Mouse (Mus musculus) forebrain, postnatal 0 days (tissue): ENCODE measurements at regions not wholly inside any gene's neighbourhood (a gene's known extent, or its start where the extent isn't known, plus 50 kb on each side); places are given as distances from the start of the nearest gene placed in this dataset.

Experiments used
- ATAC-seq: fragments of 200-750 bp; cut with Nextera tagmentation; 2 replicates; pipeline ENCODE4 v1.8.0; 2017; ENCODE audit warnings: mild to moderate bottlenecking, moderate library complexity
- DNase-seq: peaks from one replicate; pipeline ENCODE4 v3.0.0-alpha.2; 2015
- H3K27ac ChIP-seq: fragments of 300-500 bp; sonication (generic); 2 replicates; pipeline ENCODE4 v1.5.1; 2014; ENCODE audit warnings: low read depth, mild to moderate bottlenecking, antibody characterized with exemption, low read length, moderate library complexity, mixed read lengths
- H3K27me3 ChIP-seq: fragments of 300-500 bp; sonication (generic); 2 replicates; pipeline ENCODE4 v1.6.1; 2014; ENCODE audit warnings: mild to moderate bottlenecking, low read length, mixed read lengths; ENCODE audit not compliant: insufficient read depth
- H3K36me3 ChIP-seq: fragments of 300-500 bp; sonication (generic); 2 replicates; pipeline ENCODE4 v1.6.1; 2014; ENCODE audit warnings: mild to moderate bottlenecking, moderate library complexity; ENCODE audit not compliant: insufficient read depth
- H3K4me1 ChIP-seq: fragments of 300-500 bp; sonication (generic); 2 replicates; pipeline ENCODE4 v1.6.1; 2014; ENCODE audit warnings: antibody characterized with exemption; ENCODE audit not compliant: insufficient read depth
- H3K4me2 ChIP-seq: fragments of 300-500 bp; sonication (generic); 2 replicates; pipeline ENCODE4 v1.6.1; 2014; ENCODE audit warnings: low read depth, mild to moderate bottlenecking, moderate library complexity
- H3K4me3 ChIP-seq: fragments of 300-500 bp; sonication (generic); 2 replicates; pipeline ENCODE4 v1.5.1; 2014; ENCODE audit warnings: low read depth, low read length, mixed read lengths
- H3K9ac ChIP-seq: fragments of 300-500 bp; sonication (generic); 2 replicates; pipeline ENCODE4 v1.6.1; 2014; ENCODE audit warnings: mild to moderate bottlenecking
- H3K9me3 ChIP-seq: fragments of 300-500 bp; sonication (generic); 2 replicates; pipeline ENCODE4 v1.6.1; 2016; ENCODE audit warnings: low read length
- CTCF ChIP-seq: sonication (generic); IDR thresholded peaks from 2 replicates; pipeline ENCODE4 v1.5.1; 2016; ENCODE audit warnings: antibody characterized with exemption, control low read depth, low read depth
- WGBS: fragments of 180-500 bp; shearing (Covaris S2); extraction: QIAGEN DNeasy Blood & Tissue Kit; methylation state at CpG from one replicate; pipeline ENCODE4 v1.1.7; 2014; 5-methylcytosine and 5-hydroxymethylcytosine counted together

DNA sequence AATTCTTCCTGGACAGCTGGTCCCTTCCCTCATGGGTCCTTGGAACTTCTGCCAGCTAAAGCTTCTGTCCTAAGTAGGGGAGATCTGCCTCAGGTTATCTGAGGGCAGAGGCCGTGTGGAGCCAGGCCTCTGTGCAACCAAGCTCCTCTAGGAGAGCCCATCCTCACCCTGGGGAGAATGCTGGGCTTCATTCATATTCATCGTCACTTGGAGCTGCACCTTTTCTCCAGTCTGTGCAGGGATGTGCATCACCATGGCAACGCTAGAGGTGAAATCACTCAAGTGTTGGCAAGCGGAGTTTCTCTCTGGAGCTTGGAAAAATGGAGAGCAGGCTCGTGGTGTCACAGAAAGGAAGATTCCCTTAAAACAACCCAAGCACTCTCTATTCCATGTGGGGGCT is 155.5 kb upstream of the Ppp2r3a start:
- Histone ChIP-seq H3K27ac (peak overlapping the region; percentile 69), H3K4me2 (no peak overlapping the region), H3K27me3 (no peaks in the 10 kb centered on the region), H3K9ac (no peak overlapping the region), H3K9me3 (no peaks in the 10 kb centered on the region), H3K36me3 (no peaks in the 10 kb centered on the region), H3K4me3 (no peak overlapping the region), H3K4me1 (peaks cover 23% of the 10 kb centered on the region)
- ATAC-seq (peak; percentile 91), DNase-seq (peak; percentile 86)
- no peak for TF ChIP-seq CTCF
- 15% methylated on average over 5 of the region's 5 CpGs for WGBS

DNA sequence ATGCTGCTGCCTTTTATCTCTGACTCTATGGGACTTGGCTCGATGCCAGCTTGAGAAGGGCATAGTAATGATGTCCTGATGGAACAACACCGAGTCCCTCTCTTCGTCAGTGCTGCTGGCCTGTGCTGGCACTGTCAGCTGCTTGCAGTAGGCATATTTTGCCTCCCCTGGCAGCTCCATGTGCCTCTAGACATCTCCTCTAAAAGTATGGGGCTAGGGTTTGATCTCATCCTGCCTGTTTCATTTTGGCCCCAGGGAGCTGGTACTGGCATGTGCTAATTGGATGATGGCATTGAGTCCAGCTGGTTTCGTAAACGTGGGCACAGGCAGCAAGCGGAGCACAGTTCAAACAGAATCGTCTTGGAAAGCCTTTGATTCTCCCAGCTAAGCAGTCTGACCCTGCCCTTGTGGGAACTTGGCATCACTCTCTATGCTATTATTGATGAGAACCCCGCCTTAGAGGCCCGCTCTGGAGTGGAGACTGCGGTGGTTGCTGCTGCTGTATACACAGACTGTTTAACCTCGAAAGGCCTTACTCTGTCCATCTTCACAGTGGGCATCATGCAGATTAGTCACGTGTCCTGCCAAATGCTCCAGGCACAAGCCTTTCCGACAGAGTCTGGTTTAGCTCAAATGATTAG is 153.0 kb upstream of the Ppp2r3a start:
- Histone ChIP-seq H3K36me3 (no peaks in the 10 kb centered on the region), H3K4me2 (peak overlapping the region; percentile 19; the same call in 1 of the 2 replicates), H3K27me3 (no peaks in the 10 kb centered on the region), H3K9me3 (no peaks in the 10 kb centered on the region), H3K4me1 (peaks cover 23% of the 10 kb centered on the region), H3K9ac (no peak overlapping the region), H3K4me3 (no peak overlapping the region), H3K27ac (no peak overlapping the region)
- peak; percentile 68 for ATAC-seq
- TF ChIP-seq CTCF: no peak
- WGBS: 16% methylated on average over 13 of the region's 13 CpGs
- DNase-seq: peak; percentile 71

DNA sequence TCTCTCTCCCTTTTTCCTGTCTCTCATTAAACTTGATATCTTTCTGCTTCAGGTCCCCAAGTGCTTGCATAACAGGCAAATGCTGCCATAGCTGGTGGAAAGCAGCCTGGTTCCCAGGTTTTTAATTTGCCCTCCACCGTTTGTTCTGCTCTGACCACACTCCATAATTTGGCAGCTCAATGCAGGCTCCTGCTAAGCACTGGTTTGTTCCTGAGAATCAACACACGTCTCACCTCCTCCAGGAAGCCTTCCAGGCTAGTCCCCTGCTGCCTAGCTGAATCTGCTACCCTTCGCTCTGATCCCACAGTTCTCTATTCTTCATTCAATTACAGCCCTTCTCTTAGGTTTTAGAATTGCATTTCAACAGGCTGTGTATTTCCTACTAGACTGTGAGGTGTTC is 152.4 kb upstream of the Ppp2r3a start:
- H3K9me3 ChIP-seq: no peaks in the 10 kb centered on the region
- H3K36me3 ChIP-seq: no peaks in the 10 kb centered on the region
- TF ChIP-seq CTCF: no peak
- DNase-seq (no peak), ATAC-seq (no peak)
- no peak overlapping the region for H3K27ac ChIP-seq
- H3K4me1 ChIP-seq: peaks cover 23% of the 10 kb centered on the region
- H3K4me2 ChIP-seq: no peak overlapping the region
- H3K9ac ChIP-seq: no peak overlapping the region
- 29% methylated on average over 3 of the region's 3 CpGs for WGBS
- no peaks in the 10 kb centered on the region for H3K27me3 ChIP-seq
- no peak overlapping the region for H3K4me3 ChIP-seq

DNA sequence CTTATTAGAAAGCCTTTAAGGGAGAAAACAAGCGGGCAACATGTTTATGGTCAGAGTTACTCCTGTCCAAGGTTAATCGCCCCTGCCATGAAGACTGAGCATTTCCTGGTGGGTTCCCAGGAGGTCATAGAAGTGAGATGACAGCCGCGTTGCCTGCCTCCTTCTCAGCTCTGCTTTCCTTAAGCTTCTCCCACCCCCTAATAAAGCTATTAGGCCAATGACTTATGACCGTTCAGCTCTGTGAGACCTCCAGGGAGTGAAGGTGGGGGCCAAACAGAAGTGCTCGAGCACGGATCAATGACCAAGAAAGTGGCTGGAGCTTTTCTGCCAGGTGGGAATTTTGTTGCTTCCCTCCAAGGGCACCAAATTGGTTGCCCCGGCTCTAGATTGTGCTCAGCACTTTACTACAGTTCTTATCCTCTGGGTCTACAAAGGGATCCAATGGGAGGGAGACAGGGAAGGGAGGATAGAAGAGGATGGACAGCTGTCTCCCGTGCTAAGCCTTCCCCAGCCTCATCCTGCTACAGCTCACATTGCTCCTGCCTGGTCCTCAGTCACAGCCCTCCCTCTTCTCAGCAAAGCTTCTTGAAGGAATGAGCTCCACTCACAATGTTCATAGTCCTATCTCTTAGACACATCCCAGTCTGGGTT is 151.1 kb upstream of the Ppp2r3a start:
- Histone ChIP-seq H3K27ac (no peak overlapping the region), H3K36me3 (no peaks in the 10 kb centered on the region), H3K9ac (no peak overlapping the region), H3K27me3 (no peaks in the 10 kb centered on the region), H3K9me3 (no peaks in the 10 kb centered on the region), H3K4me2 (no peak overlapping the region), H3K4me3 (no peak overlapping the region), H3K4me1 (peaks cover 17% of the 10 kb centered on the region)
- WGBS: 82% methylated on average over 9 of the region's 9 CpGs
- no peak for DNase-seq
- no peak for ATAC-seq
- TF ChIP-seq CTCF: no peak

DNA sequence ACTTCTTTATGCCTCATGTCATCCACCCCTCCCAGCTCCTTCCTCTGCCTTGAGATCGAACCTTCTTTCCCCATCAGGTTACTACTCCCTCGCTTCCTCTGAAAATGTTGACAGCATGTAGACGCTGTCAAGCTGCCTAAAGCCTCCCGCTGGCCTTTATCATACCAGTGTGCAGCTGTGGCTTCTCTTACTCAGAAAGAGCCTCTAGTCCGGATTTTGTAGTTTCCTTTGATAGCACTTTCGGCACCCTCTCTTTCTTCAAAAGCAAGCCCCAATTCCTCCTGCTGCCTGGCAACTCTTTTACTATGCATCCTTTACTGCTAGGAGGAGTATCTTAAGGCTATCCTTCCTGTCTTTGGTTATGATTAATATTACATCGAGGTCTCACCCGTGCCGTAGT is 149.8 kb upstream of the Ppp2r3a start:
- H3K4me1 ChIP-seq: peaks cover 10% of the 10 kb centered on the region; the same call in 1 of the 2 replicates
- H3K36me3 ChIP-seq: no peaks in the 10 kb centered on the region
- no peak overlapping the region for H3K4me3 ChIP-seq
- no peak overlapping the region for H3K9ac ChIP-seq
- H3K27ac ChIP-seq: no peak overlapping the region
- ATAC-seq (no peak), DNase-seq (no peak)
- H3K4me2 ChIP-seq: no peak overlapping the region
- WGBS: 84% methylated on average over 9 of the region's 9 CpGs
- H3K27me3 ChIP-seq: no peaks in the 10 kb centered on the region
- no peaks in the 10 kb centered on the region for H3K9me3 ChIP-seq
- no peak for TF ChIP-seq CTCF

DNA sequence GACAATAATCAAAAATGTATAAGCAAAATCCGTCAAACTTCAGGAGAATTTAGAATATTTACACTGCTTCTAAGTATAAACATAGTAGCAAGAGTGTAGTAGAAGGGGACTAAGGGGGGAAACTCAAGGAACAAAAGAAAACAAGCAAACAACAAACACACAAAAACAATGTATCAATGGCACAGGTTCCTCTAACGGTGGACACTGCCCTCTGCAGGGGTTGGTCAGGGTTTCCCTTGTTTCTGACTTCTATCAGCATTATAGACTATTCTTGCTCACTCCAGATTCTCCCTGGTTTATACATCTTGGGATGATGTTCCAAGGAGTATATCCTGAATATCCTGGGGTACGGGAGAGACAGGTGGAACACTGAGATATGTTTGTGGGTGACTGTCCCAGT is 147.3 kb upstream of the Ppp2r3a start:
- ATAC-seq: no peak
- no peak for TF ChIP-seq CTCF
- 76% methylated on average over 3 of the region's 3 CpGs for WGBS

DNA sequence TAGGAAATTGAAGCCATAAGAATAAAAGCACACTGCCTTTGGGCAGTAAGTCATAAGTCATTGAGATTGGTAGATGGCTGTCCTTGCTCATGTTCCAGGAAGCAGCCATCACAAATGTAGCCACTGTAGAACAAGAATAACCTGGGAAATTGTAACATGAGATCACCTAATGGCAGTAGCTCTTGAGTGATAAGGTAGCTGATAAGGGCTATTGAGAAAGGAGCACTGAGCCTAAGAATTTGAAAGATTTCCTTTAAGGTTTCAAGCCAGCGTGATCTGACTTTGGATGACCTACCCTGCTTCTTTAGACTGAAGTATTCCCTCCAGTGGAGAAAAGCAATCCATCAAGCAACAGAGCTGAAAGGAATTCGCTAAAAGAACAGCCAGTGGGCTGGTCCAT is 117.8 kb upstream of the Ppp2r3a start:
- Histone ChIP-seq H3K27ac (no peak overlapping the region), H3K27me3 (no peaks in the 10 kb centered on the region), H3K9ac (no peak overlapping the region), H3K4me3 (no peak overlapping the region), H3K9me3 (no peaks in the 10 kb centered on the region), H3K4me1 (no peaks in the 10 kb centered on the region), H3K4me2 (no peak overlapping the region), H3K36me3 (no peaks in the 10 kb centered on the region)
- ATAC-seq (no peak), DNase-seq (no peak)
- TF ChIP-seq CTCF: no peak
- WGBS: 86% methylated on average over 2 of the region's 2 CpGs

More for the DNA sequence above, 147.3 kb upstream of the Ppp2r3a start:
- Histone ChIP-seq H3K9me3 (no peaks in the 10 kb centered on the region), H3K36me3 (no peaks in the 10 kb centered on the region), H3K4me3 (no peak overlapping the region), H3K4me2 (no peak overlapping the region), H3K9ac (no peak overlapping the region), H3K4me1 (no peaks in the 10 kb centered on the region), H3K27me3 (no peaks in the 10 kb centered on the region), H3K27ac (no peak overlapping the region)
- no peak for DNase-seq
